Mouse (Mus musculus): ENCODE measurements at regions not wholly inside any gene's neighbourhood (a gene's known extent, or its start where the extent isn't known, plus 50 kb on each side); places are given as distances from the start of the nearest gene placed in this dataset.

- no peak for TF ChIP-seq GATA1 (IDR thresholded peaks at IDR 0.05; ENCODE audit: borderline replicate concordance, low read length)
- no peak for TF ChIP-seq FLI1 (IDR thresholded peaks at IDR 0.05; ENCODE audit: low read length)
- Histone ChIP-seq H3K27me3 (replicated peaks) (peaks cover 61% of the 10 kb centered on the region), H3K36me3 (replicated peaks; ENCODE audit: low read length) (no peaks in the 10 kb centered on the region), H3K9me3 (no peaks in the 10 kb centered on the region), H3K4me3 (replicated peaks) (no peak overlapping the region), H3K4me1 (peaks cover 6% of the 10 kb centered on the region)
These were observed 93.7 kb upstream of the Zbtb40 start for GRCm38 (mm10) chr4:137142316-137142715.

GRCm38 (mm10) chr4:137139051-137139705 is 90.6 kb upstream of the Zbtb40 start:
- peaks cover 6% of the 10 kb centered on the region for H3K4me1 ChIP-seq
- H3K4me3 ChIP-seq (replicated peaks): no peak overlapping the region
- TF ChIP-seq GATA1 (IDR thresholded peaks at IDR 0.05; ENCODE audit: borderline replicate concordance, low read length) (no peak), FLI1 (IDR thresholded peaks at IDR 0.05; ENCODE audit: low read length) (no peak)
- peaks cover 70% of the 10 kb centered on the region for H3K27me3 ChIP-seq (replicated peaks)
- no peaks in the 10 kb centered on the region for H3K36me3 ChIP-seq (replicated peaks; ENCODE audit: low read length)
- H3K9me3 ChIP-seq: no peaks in the 10 kb centered on the region

- Histone ChIP-seq H3K27me3 (replicated peaks) (peaks cover 73% of the 10 kb centered on the region), H3K9me3 (no peaks in the 10 kb centered on the region), H3K4me3 (replicated peaks) (peak overlapping the region; percentile 19), H3K36me3 (replicated peaks; ENCODE audit: low read length) (no peaks in the 10 kb centered on the region), H3K4me1 (peaks cover 6% of the 10 kb centered on the region)
- no peak for TF ChIP-seq FLI1 (IDR thresholded peaks at IDR 0.05; ENCODE audit: low read length)
- TF ChIP-seq GATA1 (IDR thresholded peaks at IDR 0.05; ENCODE audit: borderline replicate concordance, low read length): no peak
These were observed 89.5 kb upstream of the Zbtb40 start for GRCm38 (mm10) chr4:137138127-137138526.

- TF ChIP-seq GATA1 (IDR thresholded peaks at IDR 0.05; ENCODE audit: borderline replicate concordance, low read length): no peak
- no peak for TF ChIP-seq FLI1 (IDR thresholded peaks at IDR 0.05; ENCODE audit: low read length)
- Histone ChIP-seq H3K27me3 (replicated peaks) (peaks cover 76% of the 10 kb centered on the region), H3K36me3 (replicated peaks; ENCODE audit: low read length) (no peaks in the 10 kb centered on the region)
These were observed 87.7 kb upstream of the Zbtb40 start for GRCm38 (mm10) chr4:137136313-137136712.

GRCm38 (mm10) chr4:137135792-137136191 is 87.2 kb upstream of the Zbtb40 start:
- H3K4me3 ChIP-seq (replicated peaks): no peak overlapping the region
- H3K27me3 ChIP-seq (replicated peaks): peaks cover 74% of the 10 kb centered on the region

More at GRCm38 (mm10) chr4:137136313-137136712, 87.7 kb upstream of the Zbtb40 start:
- Histone ChIP-seq H3K4me3 (replicated peaks) (no peak overlapping the region), H3K9me3 (no peaks in the 10 kb centered on the region), H3K4me1 (peaks cover 6% of the 10 kb centered on the region)

GRCm38 (mm10) chr4:137134553-137134952 is 86.0 kb upstream of the Zbtb40 start:
- no peak for TF ChIP-seq FLI1 (IDR thresholded peaks at IDR 0.05; ENCODE audit: low read length)
- no peak for TF ChIP-seq GATA1 (IDR thresholded peaks at IDR 0.05; ENCODE audit: borderline replicate concordance, low read length)
- H3K9me3 ChIP-seq: no peaks in the 10 kb centered on the region
- H3K27me3 ChIP-seq (replicated peaks): peaks cover 76% of the 10 kb centered on the region
- H3K36me3 ChIP-seq (replicated peaks; ENCODE audit: low read length): no peaks in the 10 kb centered on the region
- no peak overlapping the region for H3K4me3 ChIP-seq (replicated peaks)
- peaks cover 16% of the 10 kb centered on the region for H3K4me1 ChIP-seq

More at GRCm38 (mm10) chr4:137135792-137136191, 87.2 kb upstream of the Zbtb40 start:
- Histone ChIP-seq H3K4me1 (peaks cover 7% of the 10 kb centered on the region), H3K36me3 (replicated peaks; ENCODE audit: low read length) (no peaks in the 10 kb centered on the region), H3K9me3 (no peaks in the 10 kb centered on the region)
- no peak for TF ChIP-seq FLI1 (IDR thresholded peaks at IDR 0.05; ENCODE audit: low read length)
- no peak for TF ChIP-seq GATA1 (IDR thresholded peaks at IDR 0.05; ENCODE audit: borderline replicate concordance, low read length)

GRCm38 (mm10) chr4:137133789-137134188 is 85.2 kb upstream of the Zbtb40 start:
- peaks cover 16% of the 10 kb centered on the region for H3K4me1 ChIP-seq
- TF ChIP-seq GATA1 (IDR thresholded peaks at IDR 0.05; ENCODE audit: borderline replicate concordance, low read length) (no peak), FLI1 (IDR thresholded peaks at IDR 0.05; ENCODE audit: low read length) (no peak)
- no peaks in the 10 kb centered on the region for H3K36me3 ChIP-seq (replicated peaks; ENCODE audit: low read length)
- no peaks in the 10 kb centered on the region for H3K9me3 ChIP-seq
- H3K27me3 ChIP-seq (replicated peaks): peaks cover 78% of the 10 kb centered on the region
- H3K4me3 ChIP-seq (replicated peaks): no peak overlapping the region

GRCm38 (mm10) chr4:137130619-137131212 is 82.1 kb upstream of the Zbtb40 start:
- Histone ChIP-seq H3K9me3 (no peaks in the 10 kb centered on the region), H3K4me1 (peaks cover 21% of the 10 kb centered on the region), H3K27me3 (replicated peaks) (peaks cover 89% of the 10 kb centered on the region), H3K4me3 (replicated peaks) (peak overlapping the region; percentile 33), H3K36me3 (replicated peaks; ENCODE audit: low read length) (no peaks in the 10 kb centered on the region)
- TF ChIP-seq GATA1 (IDR thresholded peaks at IDR 0.05; ENCODE audit: borderline replicate concordance, low read length): no peak
- no peak for TF ChIP-seq FLI1 (IDR thresholded peaks at IDR 0.05; ENCODE audit: low read length)

GRCm38 (mm10) chr4:137128152-137128551 is 79.6 kb upstream of the Zbtb40 start:
- no peak for TF ChIP-seq FLI1 (IDR thresholded peaks at IDR 0.05; ENCODE audit: low read length)
- no peak for TF ChIP-seq GATA1 (IDR thresholded peaks at IDR 0.05; ENCODE audit: borderline replicate concordance, low read length)
- Histone ChIP-seq H3K27me3 (replicated peaks) (peaks cover 87% of the 10 kb centered on the region), H3K9me3 (no peaks in the 10 kb centered on the region), H3K36me3 (replicated peaks; ENCODE audit: low read length) (no peaks in the 10 kb centered on the region), H3K4me1 (peaks cover 21% of the 10 kb centered on the region), H3K4me3 (replicated peaks) (no peak overlapping the region)

GRCm38 (mm10) chr4:137121684-137122083 is 73.1 kb upstream of the Zbtb40 start:
- no peak for TF ChIP-seq FLI1 (IDR thresholded peaks at IDR 0.05; ENCODE audit: low read length)
- no peak for TF ChIP-seq GATA1 (IDR thresholded peaks at IDR 0.05; ENCODE audit: borderline replicate concordance, low read length)
- Histone ChIP-seq H3K9me3 (no peaks in the 10 kb centered on the region), H3K4me1 (peaks cover 9% of the 10 kb centered on the region; the same call in 1 of the 2 replicates), H3K27me3 (replicated peaks) (peaks cover 68% of the 10 kb centered on the region), H3K36me3 (replicated peaks; ENCODE audit: low read length) (no peaks in the 10 kb centered on the region), H3K4me3 (replicated peaks) (no peak overlapping the region)

Data from megakaryocyte, embryonic 14.5 days (primary cell).